ENCODE assay signal across 20 mouse cellular contexts in genomic region chr9:118159936-118160335, GRCm38 (mm10). TPM values are rescaled to one million over a fixed set of nuclear protein-coding genes. Genes with fewer than 3 reads are reported as not detected.
DNase-seq lines count a peak whose midpoint lies in the region; ATAC-seq lines count a peak whose summit lies in the region.
"Had no signal": no experiment of that assay in that cellular context is flagged by ENCODE, and none has a peak within 500 bp of the region (broad histone marks: within the 10 kb centered on the region; RNA-seq: fewer than 3 reads in every experiment).

No protein-coding gene starts in this region.

- no peak for DNase-seq in heart, postnatal 25 days (ENCODE audit: low spot score)
- DNase-seq in ES-CJ7 (ENCODE audit: low read depth, low spot score) (peak; percentile 21), MEL-GATA-1-ER (ENCODE audit: extremely low read depth, low read depth) (peak; percentile 42)
- DNase-seq in heart, postnatal 10 days = peak; percentile 21 to 22
- no peak for DNase-seq in urinary bladder, postnatal 14 days (ENCODE audit: low spot score)
- DNase-seq: gastrocnemius, postnatal 25 days; kidney, adult 18-20 months; kidney, postnatal 10 days; thymus, postnatal 36 days had no signal

- intact Hi-C loops in heart, postnatal 25 days (cut with DNase I) = loop anchor here (10.0 kb wide), 1 partner anchor 325 kb away; no protein-coding TSS in a partner anchor
- intact Hi-C loops in heart, postnatal 10 days (cut with DNase I) = no loop called here

- H3K4me2 ChIP-seq in heart, embryonic 16.5 days (ENCODE audit: low read depth, low read length) = no peak overlapping the region
- H3K4me2 ChIP-seq: embryonic facial prominence, embryonic 13.5 days; forebrain, embryonic 15.5 days; liver, embryonic 12.5 days; lung, embryonic 15.5 days; midbrain, embryonic 12.5 days; neural tube, embryonic 12.5 days had no signal

- WGBS in heart, embryonic 16.5 days = 20% methylated on average over 3 of the region's 3 CpGs

- no peak overlapping the region for H3K4me3 ChIP-seq in heart, embryonic 16.5 days (ENCODE audit: low read length)
- H3K4me3 ChIP-seq: embryonic facial prominence, embryonic 13.5 days; forebrain, embryonic 15.5 days; limb, embryonic 10.5 days; liver, embryonic 12.5 days; lung, embryonic 15.5 days; midbrain, embryonic 12.5 days; neural tube, embryonic 12.5 days had no signal

- H3K27ac ChIP-seq in heart, embryonic 16.5 days (ENCODE audit: low read length) = no peak overlapping the region
- H3K27ac ChIP-seq: embryonic facial prominence, embryonic 13.5 days; forebrain, embryonic 15.5 days; limb, embryonic 10.5 days; liver, embryonic 12.5 days; lung, embryonic 15.5 days; macrophage; midbrain, embryonic 12.5 days; neural tube, embryonic 12.5 days had no signal

- no peaks in the 10 kb centered on the region for H3K36me3 ChIP-seq in heart, embryonic 16.5 days (ENCODE audit: control insufficient read depth, insufficient read depth)
- H3K36me3 ChIP-seq: embryonic facial prominence, embryonic 13.5 days; forebrain, embryonic 15.5 days; limb, embryonic 10.5 days; liver, embryonic 12.5 days; lung, embryonic 15.5 days; midbrain, embryonic 12.5 days; neural tube, embryonic 12.5 days had no signal

- no peak overlapping the region for H3K9ac ChIP-seq in heart, embryonic 16.5 days (ENCODE audit: low read length)
- H3K9ac ChIP-seq: embryonic facial prominence, embryonic 13.5 days; forebrain, embryonic 15.5 days; liver, embryonic 12.5 days; lung, embryonic 15.5 days; midbrain, embryonic 12.5 days; neural tube, embryonic 12.5 days had no signal

- no peaks in the 10 kb centered on the region for H3K27me3 ChIP-seq in heart, embryonic 16.5 days (ENCODE audit: control insufficient read depth, insufficient read depth, low read length)
- H3K27me3 ChIP-seq: embryonic facial prominence, embryonic 13.5 days; forebrain, embryonic 15.5 days; liver, embryonic 12.5 days; lung, embryonic 15.5 days; midbrain, embryonic 12.5 days; neural tube, embryonic 12.5 days had no signal

- peak; percentile 32; the same call in 1 of the 2 replicates for ATAC-seq in heart, embryonic 16.5 days (replicated peaks; ENCODE audit: extremely low read depth, insufficient read depth, low FRiP score)
- no peak for ATAC-seq in granulocyte monocyte progenitor cell, adult 5-6 weeks (replicated peaks; ENCODE audit: poor library complexity, severe bottlenecking)
- ATAC-seq: CD4-positive, CD25-positive, alpha-beta regulatory T cell, adult 4 months; forebrain, embryonic 15.5 days; liver, embryonic 12.5 days had no signal

- no peaks in the 10 kb centered on the region for H3K9me3 ChIP-seq in heart, embryonic 16.5 days (replicated peaks; ENCODE audit: control insufficient read depth, low read length)
- H3K9me3 ChIP-seq: embryonic facial prominence, embryonic 13.5 days; forebrain, embryonic 15.5 days; limb, embryonic 10.5 days; liver, embryonic 12.5 days; lung, embryonic 15.5 days; midbrain, embryonic 12.5 days; neural tube, embryonic 12.5 days had no signal

- peaks cover 3% of the 10 kb centered on the region; the same call in 1 of the 2 replicates for H3K4me1 ChIP-seq in heart, embryonic 16.5 days (ENCODE audit: control insufficient read depth, insufficient read depth, low read length)
- H3K4me1 ChIP-seq: embryonic facial prominence, embryonic 13.5 days; forebrain, embryonic 15.5 days; limb, embryonic 10.5 days; liver, embryonic 12.5 days; lung, embryonic 15.5 days; midbrain, embryonic 12.5 days; neural tube, embryonic 12.5 days had no signal

RNA-seq across cellular contexts. Expression of gene Cmc1, which starts 10.0 kb away (rescaled TPM):
- polyA plus RNA-seq in heart, embryonic 16.5 days (2015; fragmentation: Nextera tagmentation; extraction: Ambion mirVana) = 37.9 and 39.0 TPM in 2 replicates
- total RNA-seq in heart, postnatal 25 days (2021) = 10 to 100 TPM; 24.2 to 24.4 TPM
- total RNA-seq in heart, postnatal 10 days (2021) = 10 to 100 TPM; 24.0 to 28.3 TPM
- 60.5 and 72.8 TPM in 2 replicates for total RNA-seq in granulocyte monocyte progenitor cell, adult 5-6 weeks (2014; fragmentation: Nextera tagmentation)
- 32.7 and 84.5 TPM in 2 replicates for total RNA-seq in granulocyte monocyte progenitor cell, adult 5-6 weeks (2017)

Comparison
In these comparisons a context has a peak if more than half of its experiments do, and no peak if none do; other contexts are left out.
1. DNase-seq: peak in ES-CJ7 (single experiment), MEL-GATA-1-ER (single experiment) and heart, postnatal 10 days (2 of 2); none in heart, postnatal 25 days (single experiment) and urinary bladder, postnatal 14 days (single experiment).